Mouse (Mus musculus) hindbrain, embryonic 11.5 days (tissue): Measurements from ENCODE around the gene Arap1. TPM values are rescaled to one million over a fixed set of nuclear protein-coding genes. Genes with fewer than 3 reads are reported as not detected.

ENCODE experiments used
- ATAC-seq: fragments of 200-750 bp; cut with Nextera tagmentation; 2 replicates; pipeline ENCODE4 v1.8.0; 2017; ENCODE audit warnings: mild to moderate bottlenecking, moderate TSS enrichment, moderate library complexity; ENCODE audit not compliant: low FRiP score
- DNase-seq: peaks from one replicate; pipeline ENCODE4 v3.0.0-alpha.2; 2015; ENCODE audit warnings: low spot score
- H3K27ac ChIP-seq: fragments of 300-500 bp; sonication (generic); 2 replicates; pipeline ENCODE4 v1.5.1; 2014; ENCODE audit warnings: mild to moderate bottlenecking, low read depth, low read length
- H3K27me3 ChIP-seq: fragments of 300-500 bp; sonication (generic); 2 replicates; pipeline ENCODE4 v1.6.1; 2014; ENCODE audit warnings: mild to moderate bottlenecking, low read length, moderate library complexity, mixed read lengths; ENCODE audit not compliant: control insufficient read depth, insufficient read depth
- H3K36me3 ChIP-seq: fragments of 300-500 bp; sonication (generic); 2 replicates; pipeline ENCODE4 v1.6.1; 2014; ENCODE audit warnings: mild to moderate bottlenecking, low read length, moderate library complexity, mixed read lengths; ENCODE audit not compliant: control insufficient read depth, insufficient read depth
- H3K4me1 ChIP-seq: fragments of 300-500 bp; sonication (generic); replicated peaks from 2 replicates; pipeline ENCODE4 v1.6.1; 2014; ENCODE audit warnings: low read length, mixed read lengths; ENCODE audit not compliant: control insufficient read depth, insufficient read depth
- H3K4me2 ChIP-seq: fragments of 300-500 bp; sonication (generic); replicated peaks from 2 replicates; pipeline ENCODE4 v1.6.1; 2014; ENCODE audit warnings: mild to moderate bottlenecking, low read depth, low read length
- H3K4me3 ChIP-seq: fragments of 300-500 bp; sonication (generic); 2 replicates; pipeline ENCODE4 v1.5.1; 2014; ENCODE audit warnings: low read depth, low read length
- H3K9ac ChIP-seq: fragments of 300-500 bp; sonication (generic); 2 replicates; pipeline ENCODE4 v1.6.1; 2014; ENCODE audit warnings: low read depth, low read length
- H3K9me3 ChIP-seq: fragments of 300-500 bp; sonication (generic); 2 replicates; pipeline ENCODE4 v1.6.1; 2016; ENCODE audit warnings: low read length; ENCODE audit not compliant: control insufficient read depth
- WGBS: fragments of 180-500 bp; shearing (Covaris S2); extraction: QIAGEN DNeasy Blood & Tissue Kit; methylation state at CpG from one replicate; pipeline ENCODE4 v1.1.7; 2014; 5-methylcytosine and 5-hydroxymethylcytosine counted together
- polyA plus RNA-seq: library from polyadenylated mRNA; unstranded; fragments of >200 nt; fragmentation: Nextera tagmentation; extraction: Ambion mirVana; gene quantifications from 2 replicates; pipeline ENCODE4 v1.2.1, GENCODE M21; 2014

Gene Arap1
- polyA plus RNA-seq, 1 experiment from 2014 or later = 13.9 TPM

- peak; percentile 66 for DNase-seq
- WGBS = 1% methylated on average over 49 of the region's 61 CpGs
- Histone ChIP-seq H3K4me1 (peaks cover 3% of the 10 kb centered on the region; the same call in 1 of the 2 replicates), H3K27me3 (peaks cover 15% of the 10 kb centered on the region), H3K9ac (peak overlapping the region; percentile 73), H3K9me3 (no peaks in the 10 kb centered on the region), H3K4me3 (peak overlapping the region; percentile 70), H3K4me2 (peak overlapping the region; percentile 99), H3K36me3 (no peaks in the 10 kb centered on the region), H3K27ac (no peak overlapping the region)
- ATAC-seq = peak; percentile 68
These were observed 26.5 kb upstream of the Arap1 start for GRCm38 (mm10) chr7:101321218-101321827.

DNA sequence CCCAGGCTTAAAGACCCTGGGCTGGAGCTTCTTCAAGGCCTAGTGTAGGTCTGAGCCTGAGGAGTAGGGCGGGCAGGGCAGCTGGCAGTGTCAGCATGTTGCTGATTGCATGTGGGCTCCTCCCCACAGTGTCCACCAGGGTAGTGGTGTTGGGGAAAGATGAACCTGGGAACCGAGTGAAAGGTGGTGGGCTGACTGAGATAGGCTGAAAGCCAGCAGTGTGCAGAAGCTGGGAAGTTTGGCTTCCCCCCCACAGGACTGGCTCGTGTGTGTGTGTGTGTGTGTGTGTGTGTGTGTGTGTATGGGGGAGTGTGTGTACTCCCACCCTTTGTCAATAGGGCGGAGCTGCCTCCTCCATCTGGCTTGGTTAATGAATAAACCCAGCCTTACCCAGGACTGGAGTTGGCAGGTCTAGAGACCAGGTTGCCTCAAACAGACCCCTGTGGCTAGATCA is 24.7 kb upstream of the Arap1 start:
- H3K9ac ChIP-seq = no peak overlapping the region
- no peak for DNase-seq

GRCm38 (mm10) chr7:101324142-101324962 is 23.5 kb upstream of the Arap1 start:
- 72% methylated on average over 6 of the region's 6 CpGs for WGBS
- H3K9me3 ChIP-seq = no peaks in the 10 kb centered on the region
- peaks cover 15% of the 10 kb centered on the region for H3K27me3 ChIP-seq
- H3K4me3 ChIP-seq = no peak overlapping the region
- no peak overlapping the region for H3K4me2 ChIP-seq
- H3K36me3 ChIP-seq = no peaks in the 10 kb centered on the region
- no peak overlapping the region for H3K9ac ChIP-seq
- no peak overlapping the region for H3K27ac ChIP-seq
- DNase-seq (no peak), ATAC-seq (no peak)
- H3K4me1 ChIP-seq = peaks cover 3% of the 10 kb centered on the region; the same call in 1 of the 2 replicates

More for the DNA sequence above, 24.7 kb upstream of the Arap1 start:
- H3K9me3 ChIP-seq = no peaks in the 10 kb centered on the region
- H3K27ac ChIP-seq = no peak overlapping the region
- no peak for ATAC-seq
- peaks cover 3% of the 10 kb centered on the region; the same call in 1 of the 2 replicates for H3K4me1 ChIP-seq
- H3K36me3 ChIP-seq = no peaks in the 10 kb centered on the region
- no peak overlapping the region for H3K4me2 ChIP-seq
- no peak overlapping the region for H3K4me3 ChIP-seq
- 61% methylated on average over 4 of the region's 4 CpGs for WGBS
- H3K27me3 ChIP-seq = peaks cover 15% of the 10 kb centered on the region

GRCm38 (mm10) chr7:101326006-101326405 is 21.9 kb upstream of the Arap1 start:
- Histone ChIP-seq H3K27me3 (peaks cover 8% of the 10 kb centered on the region), H3K4me2 (no peak overlapping the region), H3K4me3 (no peak overlapping the region), H3K4me1 (peaks cover 3% of the 10 kb centered on the region; the same call in 1 of the 2 replicates), H3K9me3 (no peaks in the 10 kb centered on the region), H3K9ac (no peak overlapping the region), H3K36me3 (no peaks in the 10 kb centered on the region), H3K27ac (no peak overlapping the region)
- no peak for ATAC-seq
- 79% methylated on average over 5 of the region's 5 CpGs for WGBS
- DNase-seq = no peak

DNA sequence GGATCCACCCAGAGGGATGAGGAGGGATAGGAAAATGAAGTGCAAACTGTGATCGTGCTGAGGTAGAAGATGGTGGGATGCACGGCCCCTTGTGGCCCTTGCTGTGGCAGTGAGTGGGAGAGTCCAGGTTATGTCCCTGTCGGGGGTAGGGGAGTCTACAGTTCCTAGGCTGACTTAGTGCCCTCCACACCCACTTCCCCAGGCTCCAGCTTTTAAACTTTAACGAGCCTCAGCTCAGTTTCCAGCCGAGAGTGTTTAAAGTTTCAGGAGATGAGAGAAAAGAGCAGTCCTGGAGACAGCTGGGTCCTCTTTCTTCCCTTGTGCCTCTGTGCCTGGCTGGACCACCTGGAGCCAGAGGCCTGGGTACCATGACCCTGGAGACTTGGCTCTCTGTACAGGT is 20.6 kb upstream of the Arap1 start:
- no peaks in the 10 kb centered on the region for H3K4me1 ChIP-seq
- DNase-seq = no peak
- H3K4me2 ChIP-seq = no peak overlapping the region
- no peaks in the 10 kb centered on the region for H3K27me3 ChIP-seq
- no peaks in the 10 kb centered on the region for H3K9me3 ChIP-seq
- H3K36me3 ChIP-seq = no peaks in the 10 kb centered on the region
- no peak overlapping the region for H3K4me3 ChIP-seq
- WGBS = 62% methylated on average over 5 of the region's 5 CpGs
- ATAC-seq = no peak
- no peak overlapping the region for H3K27ac ChIP-seq
- no peak overlapping the region for H3K9ac ChIP-seq

DNA sequence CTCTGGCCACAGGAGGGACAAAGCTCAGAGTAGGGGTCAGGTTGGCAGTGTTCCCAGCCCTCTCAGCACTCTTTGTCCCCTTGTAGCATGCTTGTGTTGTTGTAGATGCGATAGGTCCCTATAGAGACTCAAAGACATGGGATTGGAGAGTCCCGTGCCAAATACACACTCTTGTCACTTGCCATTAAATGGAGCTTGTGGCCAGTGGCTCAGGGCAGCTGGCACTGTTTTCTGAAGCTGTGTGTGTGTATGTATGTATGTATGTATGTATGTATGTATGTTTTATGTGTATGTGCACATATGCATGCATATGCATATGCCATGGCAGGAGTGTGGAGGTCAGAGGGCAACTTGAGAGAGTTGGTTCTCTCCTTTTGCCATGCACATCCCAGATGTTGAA is 20.1 kb upstream of the Arap1 start:
- Histone ChIP-seq H3K27me3 (no peaks in the 10 kb centered on the region), H3K27ac (no peak overlapping the region), H3K4me1 (no peaks in the 10 kb centered on the region), H3K36me3 (no peaks in the 10 kb centered on the region), H3K9ac (no peak overlapping the region), H3K4me3 (no peak overlapping the region), H3K9me3 (no peaks in the 10 kb centered on the region), H3K4me2 (no peak overlapping the region)
- ATAC-seq (no peak), DNase-seq (no peak)
- 90% methylated on average over 2 of the region's 2 CpGs for WGBS

GRCm38 (mm10) chr7:101328621-101329158 is 19.2 kb upstream of the Arap1 start:
- Histone ChIP-seq H3K27ac (no peak overlapping the region), H3K9ac (0 out of 2 replicates have a peak overlapping the region, but pooled peaks have one; percentile 16), H3K4me3 (no peak overlapping the region), H3K9me3 (no peaks in the 10 kb centered on the region), H3K4me2 (no peak overlapping the region), H3K36me3 (no peaks in the 10 kb centered on the region), H3K27me3 (no peaks in the 10 kb centered on the region), H3K4me1 (no peaks in the 10 kb centered on the region)
- WGBS = 76% methylated on average over 4 of the region's 4 CpGs
- no peak for DNase-seq
- no peak for ATAC-seq

GRCm38 (mm10) chr7:101329606-101330005 is 18.3 kb upstream of the Arap1 start:
- H3K9ac ChIP-seq = no peak overlapping the region
- no peaks in the 10 kb centered on the region for H3K36me3 ChIP-seq
- 71% methylated on average over 4 of the region's 4 CpGs for WGBS
- H3K27ac ChIP-seq = no peak overlapping the region
- ATAC-seq (no peak), DNase-seq (no peak)
- H3K27me3 ChIP-seq = no peaks in the 10 kb centered on the region
- no peak overlapping the region for H3K4me3 ChIP-seq
- no peak overlapping the region for H3K4me2 ChIP-seq
- H3K9me3 ChIP-seq = no peaks in the 10 kb centered on the region
- H3K4me1 ChIP-seq = no peaks in the 10 kb centered on the region
